Mouse (Mus musculus) E14TG2a.4 (cell line): ENCODE data around the gene Adgrl2.

Source experiments
- CTCF ChIP-seq: conservative IDR thresholded peaks from 2 replicates; pipeline ENCODE4 v1.5.1; 2014; ENCODE audit warnings: low read length
- POU5F1 ChIP-seq: IDR thresholded peaks from 2 replicates; pipeline ENCODE4 v1.6.1; 2014; ENCODE audit warnings: low read length, borderline replicate concordance

GRCm38 (mm10) chr3:149008634-149009023 lies 18.3 kb upstream of the Adgrl2 start:
- TF ChIP-seq CTCF (no peak), POU5F1 (no peak)
